Mouse (Mus musculus) olfactory bulb, adult 2 months (tissue): ENCODE measurements at regions not wholly inside any gene's neighbourhood (a gene's known extent, or its start where the extent isn't known, plus 50 kb on each side); places are given as distances from the start of the nearest gene placed in this dataset.

Experiments used
- H3K27ac ChIP-seq: fragments of 200-500 bp; 2 replicates; pipeline ENCODE4 v1.5.1; 2012; ENCODE audit warnings: low read depth, low read length; ENCODE audit not compliant: insufficient read depth
- H3K4me1 ChIP-seq: fragments of 200-500 bp; 2 replicates; pipeline ENCODE4 v1.6.1; 2012; ENCODE audit warnings: low read length; ENCODE audit not compliant: control insufficient read depth, insufficient read depth
- H3K4me3 ChIP-seq: fragments of 200-500 bp; 2 replicates; pipeline ENCODE4 v1.5.1; 2012; ENCODE audit warnings: mild to moderate bottlenecking, low read depth, low read length, moderate library complexity; ENCODE audit not compliant: insufficient read depth
- CTCF ChIP-seq: fragments of 200-500 bp; IDR thresholded peaks from 2 replicates; pipeline ENCODE4 v1.5.1; 2012; ENCODE audit warnings: low read depth, mild to moderate bottlenecking, low read length, moderate library complexity; ENCODE audit not compliant: insufficient read depth
- POLR2A ChIP-seq: fragments of 200-500 bp; IDR thresholded peaks from 2 replicates; pipeline ENCODE4 v1.6.1; 2012; ENCODE audit warnings: mild to moderate bottlenecking, low read depth, low read length, moderate library complexity; ENCODE audit not compliant: insufficient read depth
- WGBS: fragments of 180-500 bp; shearing (Covaris S2); methylation state at CpG from one replicate; pipeline ENCODE4 v1.1.7; 2018; 5-methylcytosine and 5-hydroxymethylcytosine counted together

DNA sequence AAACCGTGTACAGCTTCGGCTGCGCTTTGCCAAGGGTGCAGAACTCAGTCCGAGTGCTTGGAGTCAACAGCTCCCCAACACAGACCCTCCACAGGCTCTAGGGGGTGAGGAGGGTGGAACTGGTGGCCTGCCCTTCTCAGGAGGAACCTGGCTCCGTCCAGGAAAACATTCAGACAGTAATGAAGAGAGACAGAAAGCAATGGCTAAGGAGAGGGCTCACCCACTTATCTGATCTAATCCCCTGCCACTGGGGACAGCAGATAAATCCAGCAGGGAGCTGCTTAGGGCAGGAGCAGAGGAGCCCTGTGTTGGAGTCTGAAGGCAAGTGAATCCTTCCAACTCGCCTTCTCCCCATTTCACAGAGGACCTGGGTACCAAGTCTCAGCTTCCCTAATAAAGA, 292.3 kb upstream of the Mki67 start:
- H3K4me3 ChIP-seq, result no peak overlapping the region
- WGBS, result 50% methylated on average over 6 of the region's 6 CpGs
- TF ChIP-seq POLR2A (no peak), CTCF (no peak)
- H3K27ac ChIP-seq, result no peak overlapping the region
- H3K4me1 ChIP-seq, result no peaks in the 10 kb centered on the region

DNA sequence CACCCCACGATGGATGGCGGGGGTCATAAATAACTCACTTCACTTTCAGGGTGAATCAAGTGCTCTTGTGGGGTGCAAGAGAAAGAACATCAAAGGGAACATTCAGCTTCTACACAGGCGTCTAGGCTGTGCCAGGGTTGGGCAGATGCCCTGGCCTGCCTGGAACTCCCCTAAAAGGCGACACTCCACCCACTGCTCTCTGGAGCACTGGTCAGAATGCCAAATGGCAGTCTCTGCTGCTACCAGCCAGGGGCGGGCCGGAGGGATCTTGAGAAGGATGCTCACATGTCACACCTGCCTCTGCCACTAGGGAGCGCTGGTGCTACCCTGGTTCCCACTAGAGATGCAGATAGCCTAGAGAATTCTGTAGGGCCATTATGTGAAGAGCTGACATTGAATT, 293.9 kb upstream of the Mki67 start:
- 40% methylated on average over 7 of the region's 7 CpGs for WGBS
- TF ChIP-seq CTCF, result no peak
- no peak for TF ChIP-seq POLR2A
- Histone ChIP-seq H3K27ac (no peak overlapping the region), H3K4me3 (no peak overlapping the region), H3K4me1 (no peaks in the 10 kb centered on the region)

DNA sequence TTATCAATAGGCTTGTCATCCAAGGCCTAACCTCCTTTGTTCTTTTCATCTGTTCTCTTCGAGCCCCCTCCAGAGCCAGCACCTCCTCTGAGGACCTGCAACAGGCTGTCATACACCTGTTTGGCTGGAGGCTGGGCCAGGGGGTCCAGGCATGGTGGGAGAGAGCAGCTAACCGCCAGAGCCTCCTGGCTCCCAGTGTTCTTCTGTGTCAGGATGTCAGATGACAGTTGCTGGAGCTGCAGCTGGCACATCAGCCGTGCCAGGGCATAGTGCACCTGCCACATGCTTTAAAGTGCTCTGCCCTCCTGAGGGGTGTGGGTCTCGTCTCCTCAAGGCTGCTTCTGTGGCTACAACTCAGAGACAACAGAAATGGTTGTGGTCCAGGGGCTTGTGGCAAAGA, 298.5 kb upstream of the Mki67 start:
- no peaks in the 10 kb centered on the region for H3K4me1 ChIP-seq
- no peak overlapping the region for H3K4me3 ChIP-seq
- TF ChIP-seq POLR2A, result no peak
- no peak for TF ChIP-seq CTCF
- H3K27ac ChIP-seq, result no peak overlapping the region
- 69% methylated on average over 4 of the region's 4 CpGs for WGBS

DNA sequence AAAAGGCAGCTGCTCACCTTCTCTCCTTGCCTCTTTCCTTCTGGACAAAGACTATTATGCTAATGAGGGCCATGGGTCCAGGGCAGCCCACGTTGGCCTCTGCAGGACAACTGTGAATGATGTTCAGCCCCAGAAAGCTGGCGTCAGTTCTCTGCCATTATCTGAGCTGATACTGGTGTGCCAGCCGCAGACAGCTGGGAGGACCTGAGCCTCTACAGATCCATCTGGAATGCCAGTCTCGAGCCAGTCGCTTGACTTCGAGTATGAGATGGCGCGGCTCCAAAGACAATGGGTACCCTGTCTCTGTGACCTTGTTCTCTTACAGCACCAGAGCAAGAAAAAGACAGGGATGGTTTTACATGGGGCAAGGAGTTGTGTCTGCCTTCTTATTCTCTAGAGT, 300.8 kb upstream of the Mki67 start:
- 68% methylated on average over 8 of the region's 8 CpGs for WGBS
- Histone ChIP-seq H3K4me1 (no peaks in the 10 kb centered on the region), H3K27ac (no peak overlapping the region), H3K4me3 (no peak overlapping the region)
- TF ChIP-seq POLR2A (no peak), CTCF (no peak)

- H3K27ac ChIP-seq, result no peak overlapping the region
- 67% methylated on average over 7 of the region's 7 CpGs for WGBS
- no peak overlapping the region for H3K4me3 ChIP-seq
- TF ChIP-seq CTCF (no peak), POLR2A (no peak)
- no peaks in the 10 kb centered on the region; the same call in 1 of the 2 replicates for H3K4me1 ChIP-seq
Measured at GRCm38 (mm10) chr7:136020577-136020976, 304.4 kb upstream of the Mki67 start.

- no peaks in the 10 kb centered on the region; the same call in 1 of the 2 replicates for H3K4me1 ChIP-seq
- WGBS, result 80% methylated on average over 2 of the region's 2 CpGs
- no peak overlapping the region for H3K4me3 ChIP-seq
- no peak for TF ChIP-seq POLR2A
- TF ChIP-seq CTCF, result no peak
- H3K27ac ChIP-seq, result no peak overlapping the region
Measured at GRCm38 (mm10) chr7:136021071-136021470, 304.9 kb upstream of the Mki67 start.

DNA sequence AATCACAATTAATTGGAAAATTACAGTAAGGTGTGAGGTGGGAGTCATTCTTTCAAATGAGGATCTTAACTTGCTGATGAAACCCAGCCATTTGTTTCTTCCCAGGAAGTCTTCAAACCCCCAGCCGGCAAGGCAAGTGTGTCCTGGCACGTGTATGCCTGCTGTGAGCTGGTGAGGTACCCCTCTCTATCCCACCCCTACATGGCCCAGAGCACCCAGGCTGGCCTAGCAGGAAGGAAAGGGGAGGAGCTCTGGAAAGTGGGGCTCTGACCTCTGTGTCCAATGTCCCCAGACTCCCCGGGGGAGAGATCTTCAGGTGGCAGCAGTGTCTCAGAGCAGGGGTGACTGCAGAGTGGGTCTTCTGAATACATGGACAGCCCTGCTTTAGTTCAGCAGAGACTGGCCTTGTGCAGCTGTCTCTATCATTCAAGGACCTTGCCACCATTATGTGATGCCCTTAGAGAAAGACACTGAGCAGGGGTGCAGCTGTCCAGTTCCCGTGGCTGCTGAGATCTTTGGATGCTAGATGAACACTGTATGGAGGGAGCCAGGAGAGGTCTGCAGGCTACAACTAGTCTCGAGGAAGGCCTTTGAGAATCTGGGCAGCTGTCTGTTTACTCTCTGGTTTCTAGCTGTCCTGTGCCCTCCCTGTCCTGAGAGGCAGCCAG, 306.8 kb upstream of the Mki67 start:
- 86% methylated on average over 5 of the region's 5 CpGs for WGBS
- TF ChIP-seq CTCF (no peak), POLR2A (no peak)
- Histone ChIP-seq H3K27ac (no peak overlapping the region), H3K4me3 (no peak overlapping the region), H3K4me1 (no peaks in the 10 kb centered on the region; the same call in 1 of the 2 replicates)

DNA sequence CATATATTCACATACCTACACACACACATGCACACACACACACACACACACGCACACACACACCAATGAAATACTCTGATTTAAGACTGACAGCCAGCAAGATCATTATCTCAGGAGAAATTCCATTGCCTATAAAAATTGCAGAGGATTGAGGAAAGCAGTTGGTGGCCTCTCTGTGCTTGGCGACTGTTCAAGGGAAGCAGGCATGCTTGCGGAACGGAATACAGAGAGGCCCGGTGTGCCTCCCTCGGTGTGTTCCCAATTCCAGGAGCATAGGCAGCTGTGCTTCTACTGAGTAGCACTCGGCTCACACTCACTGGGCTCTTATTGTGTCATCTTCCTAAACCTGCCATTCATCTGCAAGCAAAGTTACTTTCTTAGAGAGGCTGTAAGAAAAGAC, 310.3 kb upstream of the Mki67 start:
- H3K4me3 ChIP-seq, result no peak overlapping the region
- no peak overlapping the region for H3K27ac ChIP-seq
- WGBS, result 63% methylated on average over 7 of the region's 7 CpGs
- TF ChIP-seq CTCF, result no peak
- no peak for TF ChIP-seq POLR2A
- H3K4me1 ChIP-seq, result no peaks in the 10 kb centered on the region; the same call in 1 of the 2 replicates

- TF ChIP-seq CTCF (no peak), POLR2A (no peak)
- no peaks in the 10 kb centered on the region for H3K4me1 ChIP-seq
- H3K27ac ChIP-seq, result no peak overlapping the region
- WGBS, result 65% methylated on average over 6 of the region's 6 CpGs
- no peak overlapping the region for H3K4me3 ChIP-seq
Measured at GRCm38 (mm10) chr7:136032026-136032425, 315.9 kb upstream of the Mki67 start.
